Mouse (Mus musculus) ES-E14 (cell line): ENCODE measurements at regions not wholly inside any gene's neighbourhood (a gene's known extent, or its start where the extent isn't known, plus 50 kb on each side); places are given as distances from the start of the nearest gene placed in this dataset.

Source experiments
- DNase-seq: peaks from one replicate; pipeline ENCODE4 v3.0.0-alpha.2; 2013; ENCODE audit warnings: low read depth, low spot score
- H3K27ac ChIP-seq: 2 replicates; pipeline ENCODE4 v1.5.1; 2012; ENCODE audit warnings: low read depth, mild to moderate bottlenecking, low read length, moderate library complexity, mixed read lengths; ENCODE audit not compliant: poor library complexity, insufficient read depth, severe bottlenecking
- H3K36me3 ChIP-seq: 2 replicates; pipeline ENCODE4 v1.6.1; 2012; ENCODE audit warnings: mild to moderate bottlenecking, low read length, moderate library complexity, mixed read lengths; ENCODE audit not compliant: control insufficient read depth, poor library complexity, insufficient read depth, severe bottlenecking
- H3K4me1 ChIP-seq, 2 experiments: fragments of 150-350 bp in 1 of 2; sonication (generic) in 1 of 2; 2 replicates each; pipeline ENCODE4 v1.6.1; 2012; ENCODE audit warnings: low read length in 2 of 2, mild to moderate bottlenecking in 1 of 2, mixed read lengths in 1 of 2; ENCODE audit not compliant: control insufficient read depth in 2 of 2, insufficient read depth in 2 of 2, poor library complexity in 1 of 2
- H3K4me3 ChIP-seq, 2 experiments: fragments of 150-350 bp in 1 of 2; sonication (generic) in 1 of 2; 2 replicates each; pipeline ENCODE4 v1.5.1; 2012; ENCODE audit warnings: low read length in 2 of 2, low read depth in 1 of 2, mild to moderate bottlenecking in 1 of 2, mixed read lengths in 1 of 2; ENCODE audit not compliant: insufficient read depth in 1 of 2, poor library complexity in 1 of 2, severe bottlenecking in 1 of 2
- H3K9ac ChIP-seq: 2 replicates; pipeline ENCODE4 v1.6.1; 2012; ENCODE audit warnings: low read depth, mild to moderate bottlenecking, low read length, mixed read lengths; ENCODE audit not compliant: poor library complexity, insufficient read depth, severe bottlenecking
- H3K9me3 ChIP-seq: fragments of 150-350 bp; sonication (generic); 2 replicates; pipeline ENCODE4 v1.6.1; 2012; ENCODE audit warnings: low read depth, mild to moderate bottlenecking, low read length; ENCODE audit not compliant: control insufficient read depth, insufficient read depth
- CHD2 ChIP-seq: IDR thresholded peaks from 2 replicates; pipeline ENCODE4 v1.6.1; 2014; ENCODE audit warnings: mild to moderate bottlenecking, low read depth, low read length, inconsistent platforms
- HCFC1 ChIP-seq: IDR thresholded peaks from 2 replicates; pipeline ENCODE4 v1.6.1; 2012; ENCODE audit warnings: low read length, inconsistent platforms, borderline replicate concordance; ENCODE audit not compliant: insufficient read depth
- MAFK ChIP-seq: IDR thresholded peaks from 2 replicates; pipeline ENCODE4 v1.6.1; 2014; ENCODE audit warnings: mild to moderate bottlenecking, low read depth, low read length, inconsistent platforms; ENCODE audit not compliant: insufficient read depth
- ZC3H11A ChIP-seq: IDR thresholded peaks from 2 replicates; pipeline ENCODE4 v1.6.1; 2012; ENCODE audit warnings: low read depth, mild to moderate bottlenecking, inconsistent platforms, low read length, borderline replicate concordance
- ZNF384 ChIP-seq: IDR thresholded peaks from 2 replicates; pipeline ENCODE4 v1.6.1; 2012; ENCODE audit warnings: low read depth, low read length, inconsistent platforms
- in situ Hi-C, 2 experiments: fragments of 600-800 bp; cut with MboI; formaldehyde crosslinking; loops; one replicate each; pipeline ENCODE4 v1.15.1; 2025; ENCODE audit warnings: low sequenced_read_pairs in 2 of 2, inconsistent platforms in 1 of 2; ENCODE audit not compliant: unreplicated experiment in 2 of 2

DNA sequence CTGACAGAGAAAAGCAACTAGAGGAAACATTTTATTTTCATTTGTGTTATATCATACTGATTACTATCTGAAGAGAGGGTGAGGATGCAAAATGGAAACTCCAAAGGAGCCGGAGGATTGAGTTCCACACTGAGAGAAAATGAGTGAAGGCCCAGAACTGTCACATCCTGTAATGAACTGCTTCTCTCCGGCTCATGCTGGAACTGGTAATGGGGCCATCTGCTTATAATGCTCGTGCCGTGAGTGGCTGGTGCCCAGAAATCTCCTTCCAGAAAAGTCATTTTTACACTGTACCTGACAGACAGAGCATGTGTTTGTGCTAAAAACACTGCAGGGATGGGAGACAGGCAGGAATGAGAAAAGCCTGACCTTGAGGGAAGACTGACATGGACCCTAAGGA, 483.5 kb upstream of the Pkdcc start:
- in situ Hi-C loops, result no loop called here
- H3K4me3 ChIP-seq, result no peak overlapping the region
- H3K9me3 ChIP-seq, result no peaks in the 10 kb centered on the region
- no peak for DNase-seq
- no peak overlapping the region for H3K27ac ChIP-seq
- no peak overlapping the region for H3K9ac ChIP-seq
- H3K4me1 ChIP-seq, result no peaks in the 10 kb centered on the region
- H3K36me3 ChIP-seq, result no peaks in the 10 kb centered on the region
- no peak for TF ChIP-seq ZC3H11A
- no peak for TF ChIP-seq MAFK
- TF ChIP-seq HCFC1, result no peak
- TF ChIP-seq CHD2, result no peak
- TF ChIP-seq ZNF384, result no peak

GRCm38 (mm10) chr17:82742445-82742844, 472.6 kb upstream of the Pkdcc start:
- Histone ChIP-seq H3K9ac (no peak overlapping the region), H3K4me1 (no peaks in the 10 kb centered on the region), H3K36me3 (no peaks in the 10 kb centered on the region), H3K27ac (no peak overlapping the region), H3K9me3 (no peaks in the 10 kb centered on the region), H3K4me3 (no peak overlapping the region)
- no peak for TF ChIP-seq ZNF384
- TF ChIP-seq ZC3H11A, result no peak
- TF ChIP-seq CHD2, result no peak
- TF ChIP-seq HCFC1, result no peak
- TF ChIP-seq MAFK, result no peak
- in situ Hi-C loops, result no loop called here
- DNase-seq, result no peak

DNA sequence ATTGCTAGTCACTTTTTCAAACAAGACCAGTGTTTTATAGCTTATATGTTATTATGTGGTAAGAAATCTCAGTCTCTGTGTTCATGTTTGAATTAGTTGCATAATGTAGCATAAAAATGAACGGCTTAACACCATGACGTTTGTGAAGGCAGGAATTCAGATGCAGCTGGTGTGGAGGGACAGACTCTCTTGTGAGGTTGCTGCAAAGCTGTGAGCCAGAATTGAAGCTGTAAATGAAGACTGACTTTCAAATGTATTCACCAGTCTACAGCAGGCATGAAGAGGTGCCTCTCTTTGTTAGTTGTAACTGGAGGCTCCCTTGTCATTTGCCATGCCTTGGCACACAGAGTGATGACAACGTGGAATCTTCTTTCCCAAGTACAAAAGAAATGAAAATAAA, 457.7 kb upstream of the Pkdcc start:
- no peak for DNase-seq
- Histone ChIP-seq H3K9me3 (no peaks in the 10 kb centered on the region), H3K27ac (no peak overlapping the region), H3K4me3 (no peak overlapping the region), H3K9ac (no peak overlapping the region), H3K36me3 (no peaks in the 10 kb centered on the region), H3K4me1 (no peaks in the 10 kb centered on the region)
- in situ Hi-C loops, result no loop called here
- TF ChIP-seq HCFC1 (no peak), MAFK (no peak), ZC3H11A (no peak), CHD2 (no peak), ZNF384 (no peak)

- no peaks in the 10 kb centered on the region for H3K36me3 ChIP-seq
- no peak overlapping the region for H3K27ac ChIP-seq
- no peak overlapping the region for H3K9ac ChIP-seq
- in situ Hi-C loops, result no loop called here
- no peaks in the 10 kb centered on the region for H3K4me1 ChIP-seq
- no peak for DNase-seq
- H3K9me3 ChIP-seq, result no peaks in the 10 kb centered on the region
- H3K4me3 ChIP-seq, result no peak overlapping the region
- TF ChIP-seq CHD2 (no peak), ZC3H11A (no peak), ZNF384 (no peak), MAFK (no peak), HCFC1 (no peak)
Measured at GRCm38 (mm10) chr17:82779096-82779495, 436.0 kb upstream of the Pkdcc start.

- no peak overlapping the region for H3K27ac ChIP-seq
Measured at GRCm38 (mm10) chr17:82822129-82822528, 393.0 kb upstream of the Pkdcc start.

More at GRCm38 (mm10) chr17:82822129-82822528, 393.0 kb upstream of the Pkdcc start:
- TF ChIP-seq ZNF384 (no peak), MAFK (no peak), HCFC1 (no peak), CHD2 (no peak), ZC3H11A (no peak)
- Histone ChIP-seq H3K9me3 (no peaks in the 10 kb centered on the region), H3K4me3 (no peak overlapping the region), H3K4me1 (no peaks in the 10 kb centered on the region), H3K36me3 (no peaks in the 10 kb centered on the region), H3K9ac (no peak overlapping the region)
- no peak for DNase-seq
- in situ Hi-C loops, result no loop called here
